Mouse (Mus musculus) lung, embryonic 16.5 days (tissue): ENCODE data around the gene Bcor. TPM values are rescaled to one million over a fixed set of nuclear protein-coding genes. Genes with fewer than 3 reads are reported as not detected.

Experiments used
- ATAC-seq: fragments of 200-750 bp; cut with Nextera tagmentation; 2 replicates; pipeline ENCODE4 v1.8.0; 2017; ENCODE audit warnings: low read depth, mild to moderate bottlenecking, moderate library complexity
- H3K27ac ChIP-seq: fragments of 300-500 bp; sonication (generic); 2 replicates; pipeline ENCODE4 v1.5.1; 2014; ENCODE audit warnings: mild to moderate bottlenecking, control low read depth, low read length
- H3K27me3 ChIP-seq: fragments of 300-500 bp; sonication (generic); 2 replicates; pipeline ENCODE4 v1.6.1; 2014; ENCODE audit warnings: low read depth, low read length, mixed read lengths; ENCODE audit not compliant: control insufficient read depth, insufficient read depth
- H3K36me3 ChIP-seq: fragments of 300-500 bp; sonication (generic); 2 replicates; pipeline ENCODE4 v1.6.1; 2014; ENCODE audit warnings: low read length; ENCODE audit not compliant: control insufficient read depth, insufficient read depth
- H3K4me1 ChIP-seq: fragments of 300-500 bp; sonication (generic); replicated peaks from 2 replicates; pipeline ENCODE4 v1.6.1; 2014; ENCODE audit warnings: low read length, mixed read lengths; ENCODE audit not compliant: control insufficient read depth, insufficient read depth
- H3K4me2 ChIP-seq: fragments of 300-500 bp; sonication (generic); 2 replicates; pipeline ENCODE4 v1.6.1; 2014; ENCODE audit warnings: low read depth, low read length, control low read depth
- H3K4me3 ChIP-seq: fragments of 300-500 bp; sonication (generic); 2 replicates; pipeline ENCODE4 v1.5.1; 2014; ENCODE audit warnings: mild to moderate bottlenecking, low read length, control low read depth
- H3K9ac ChIP-seq: fragments of 300-500 bp; sonication (generic); 2 replicates; pipeline ENCODE4 v1.6.1; 2014; ENCODE audit warnings: low read length, control low read depth
- H3K9me3 ChIP-seq: fragments of 300-500 bp; sonication (generic); 2 replicates; pipeline ENCODE4 v1.6.1; 2016; ENCODE audit warnings: low read length; ENCODE audit not compliant: control insufficient read depth
- WGBS: fragments of 180-500 bp; shearing (Covaris S2); extraction: QIAGEN DNeasy Blood & Tissue Kit; methylation state at CpG from one replicate; pipeline ENCODE4 v1.1.7; 2014; 5-methylcytosine and 5-hydroxymethylcytosine counted together
- polyA plus RNA-seq: library from polyadenylated mRNA; unstranded; fragments of >200 nt; fragmentation: Nextera tagmentation; extraction: Ambion mirVana; gene quantifications from 2 replicates; pipeline ENCODE4 v1.2.1, GENCODE M21; 2015

The Bcor gene
- polyA plus RNA-seq, 1 experiment from 2014 or later, result 19.7 TPM

GRCm38 (mm10) chrX:12085290-12085689 is 74.9 kb downstream of the Bcor start:
- H3K9ac ChIP-seq, result no peak overlapping the region
- peaks cover 31% of the 10 kb centered on the region for H3K4me1 ChIP-seq
- no peak overlapping the region for H3K4me2 ChIP-seq
- H3K4me3 ChIP-seq, result no peak overlapping the region
- H3K27me3 ChIP-seq, result peaks cover 82% of the 10 kb centered on the region
- H3K27ac ChIP-seq, result no peak overlapping the region
- ATAC-seq, result no peak
- 34% methylated on average over 18 of the region's 18 CpGs for WGBS
- no peaks in the 10 kb centered on the region for H3K36me3 ChIP-seq
- no peaks in the 10 kb centered on the region; the same call in 1 of the 2 replicates for H3K9me3 ChIP-seq

DNA sequence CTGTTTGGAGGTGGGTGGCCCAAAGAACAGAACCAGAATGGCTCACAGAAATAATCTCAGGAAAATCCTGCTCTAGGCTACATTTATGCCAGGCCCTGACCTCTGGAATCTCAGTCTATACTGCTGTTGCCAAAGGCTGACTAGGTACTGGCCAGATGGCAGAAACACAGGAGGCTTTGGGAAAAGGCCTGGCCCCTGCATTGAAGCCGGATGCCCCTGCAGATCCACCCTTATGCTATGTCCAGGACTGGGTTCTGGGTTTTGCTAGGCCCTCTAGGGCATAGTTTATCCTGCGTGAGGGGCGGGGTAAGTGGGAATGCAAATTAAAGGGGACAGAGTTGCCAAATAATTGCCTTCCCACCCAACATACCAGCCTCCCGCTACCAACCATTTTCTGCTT is 75.5 kb downstream of the Bcor start:
- no peak for ATAC-seq
- Histone ChIP-seq H3K36me3 (no peaks in the 10 kb centered on the region), H3K27me3 (peaks cover 82% of the 10 kb centered on the region), H3K4me2 (no peak overlapping the region), H3K27ac (no peak overlapping the region), H3K4me3 (no peak overlapping the region), H3K9me3 (no peaks in the 10 kb centered on the region; the same call in 1 of the 2 replicates), H3K4me1 (peaks cover 25% of the 10 kb centered on the region), H3K9ac (no peak overlapping the region)
- WGBS, result 54% methylated on average over 4 of the region's 4 CpGs

- Histone ChIP-seq H3K9ac (no peak overlapping the region), H3K27me3 (peaks cover 82% of the 10 kb centered on the region), H3K27ac (no peak overlapping the region), H3K9me3 (no peaks in the 10 kb centered on the region; the same call in 1 of the 2 replicates), H3K4me1 (peaks cover 16% of the 10 kb centered on the region; the same call in 1 of the 2 replicates), H3K4me2 (no peak overlapping the region), H3K36me3 (no peaks in the 10 kb centered on the region), H3K4me3 (no peak overlapping the region)
- WGBS, result 62% methylated on average over 10 of the region's 10 CpGs
- no peak for ATAC-seq
These were observed 76.5 kb downstream of the Bcor start for GRCm38 (mm10) chrX:12083631-12084030.

- H3K9me3 ChIP-seq, result no peaks in the 10 kb centered on the region; the same call in 1 of the 2 replicates
- H3K36me3 ChIP-seq, result no peaks in the 10 kb centered on the region
- no peak overlapping the region for H3K4me3 ChIP-seq
- ATAC-seq, result no peak
- no peak overlapping the region for H3K4me2 ChIP-seq
- H3K9ac ChIP-seq, result no peak overlapping the region
- H3K27ac ChIP-seq, result peak overlapping the region; percentile 33; the same call in 1 of the 2 replicates
- peaks cover 16% of the 10 kb centered on the region; the same call in 1 of the 2 replicates for H3K4me1 ChIP-seq
- peaks cover 81% of the 10 kb centered on the region for H3K27me3 ChIP-seq
- 29% methylated on average over 16 of the region's 16 CpGs for WGBS
These were observed 77.4 kb downstream of the Bcor start for GRCm38 (mm10) chrX:12082736-12083135.

GRCm38 (mm10) chrX:12082184-12082583 is 78.0 kb downstream of the Bcor start:
- no peaks in the 10 kb centered on the region for H3K36me3 ChIP-seq
- no peak for ATAC-seq
- H3K27ac ChIP-seq, result no peak overlapping the region
- H3K9ac ChIP-seq, result no peak overlapping the region
- no peak overlapping the region for H3K4me3 ChIP-seq
- H3K4me2 ChIP-seq, result no peak overlapping the region
- peaks cover 80% of the 10 kb centered on the region for H3K27me3 ChIP-seq
- peaks cover 16% of the 10 kb centered on the region; the same call in 1 of the 2 replicates for H3K4me1 ChIP-seq
- no peaks in the 10 kb centered on the region; the same call in 1 of the 2 replicates for H3K9me3 ChIP-seq
- 49% methylated on average over 5 of the region's 5 CpGs for WGBS

DNA sequence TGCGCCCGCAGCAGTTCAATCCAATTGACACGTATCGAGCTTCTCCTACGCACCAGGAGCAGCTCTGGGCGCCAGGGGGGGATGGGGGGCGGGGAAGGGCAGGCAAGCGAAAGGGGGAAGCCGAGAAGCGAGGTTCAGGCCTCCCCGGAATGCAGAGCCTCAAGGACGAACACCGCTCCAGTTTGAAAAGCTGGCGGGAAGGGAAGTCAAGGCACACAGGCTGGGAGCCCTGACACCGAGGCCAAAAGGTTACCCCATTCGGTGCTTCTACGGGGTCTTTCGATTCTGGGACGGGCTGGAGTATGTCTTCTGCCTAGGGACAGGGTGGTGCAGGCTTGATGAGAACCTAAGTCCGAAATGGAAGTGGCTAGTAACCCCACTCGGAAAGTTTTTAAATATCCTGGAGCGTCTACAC is 78.4 kb downstream of the Bcor start:
- no peak for ATAC-seq
- Histone ChIP-seq H3K4me2 (peak overlapping the region; percentile 79), H3K27me3 (peaks cover 79% of the 10 kb centered on the region), H3K27ac (no peak overlapping the region), H3K4me1 (peaks cover 14% of the 10 kb centered on the region; the same call in 1 of the 2 replicates), H3K4me3 (peak overlapping the region; percentile 5; the same call in 1 of the 2 replicates), H3K9ac (peak overlapping the region; percentile 84), H3K36me3 (no peaks in the 10 kb centered on the region), H3K9me3 (no peaks in the 10 kb centered on the region; the same call in 1 of the 2 replicates)
- WGBS, result 14% methylated on average over 22 of the region's 22 CpGs

GRCm38 (mm10) chrX:12080904-12081740 is 79.0 kb downstream of the Bcor start:
- Histone ChIP-seq H3K9ac (peak overlapping the region; percentile 84), H3K4me2 (peak overlapping the region; percentile 79), H3K27ac (peak overlapping the region; percentile 78), H3K9me3 (no peaks in the 10 kb centered on the region), H3K36me3 (no peaks in the 10 kb centered on the region), H3K27me3 (peaks cover 73% of the 10 kb centered on the region), H3K4me3 (peak overlapping the region; percentile 70), H3K4me1 (peaks cover 12% of the 10 kb centered on the region; the same call in 1 of the 2 replicates)
- 2% methylated on average over 51 of the region's 61 CpGs for WGBS
- peak; percentile 13; the same call in 1 of the 2 replicates for ATAC-seq

GRCm38 (mm10) chrX:12080095-12080903 is 79.9 kb downstream of the Bcor start:
- Histone ChIP-seq H3K9me3 (no peaks in the 10 kb centered on the region), H3K4me1 (peaks cover 11% of the 10 kb centered on the region; the same call in 1 of the 2 replicates), H3K27ac (peak overlapping the region; percentile 88), H3K4me2 (peak overlapping the region; percentile 79), H3K36me3 (no peaks in the 10 kb centered on the region), H3K27me3 (peaks cover 65% of the 10 kb centered on the region), H3K4me3 (peak overlapping the region; percentile 70), H3K9ac (peak overlapping the region; percentile 84)
- 5% methylated on average over 25 of the region's 97 CpGs for WGBS
- peak; percentile 53 for ATAC-seq
